Mouse (Mus musculus): ENCODE measurements at regions not wholly inside any gene's neighbourhood (a gene's known extent, or its start where the extent isn't known, plus 50 kb on each side); places are given as distances from the start of the nearest gene placed in this dataset.

GRCm38 (mm10) chr8:90492521-90493225, 144.5 kb upstream of the Tox3 start:
- no peak overlapping the region for H3K4me2 ChIP-seq (ENCODE audit: low read depth)
- no peak for TF ChIP-seq EP300 (IDR thresholded peaks at IDR 0.05; ENCODE audit: low read depth)
- no peak for TF ChIP-seq CTCF (IDR thresholded peaks at IDR 0.05; ENCODE audit: low read depth)
- H3K4me3 ChIP-seq (ENCODE audit: insufficient read depth in 1 of 2, low read depth in 2 of 2, low read length in 2 of 2) = no peak overlapping the region
- ATAC-seq (ENCODE audit: insufficient read depth) = no peak
- DNase-seq (ENCODE audit: low read depth in 3 of 3, low spot score in 3 of 3) = no peak
- 49% methylated on average over 14 of the region's 14 CpGs for WGBS (ENCODE audit: insufficient replicate concordance)
- no peaks in the 10 kb centered on the region for H3K36me3 ChIP-seq (replicated peaks; ENCODE audit: control insufficient read depth, insufficient read depth, low read depth)
- H3K9me3 ChIP-seq (ENCODE audit: control insufficient read depth, low read length) = no peaks in the 10 kb centered on the region
- H3K9ac ChIP-seq (replicated peaks) = no peak overlapping the region
- H3K27me3 ChIP-seq (ENCODE audit: control insufficient read depth, insufficient read depth, low read length) = no peaks in the 10 kb centered on the region
- H3K4me1 ChIP-seq (replicated peaks; ENCODE audit: control insufficient read depth in 2 of 2, insufficient read depth in 2 of 2, low read length in 1 of 2) = no peaks in the 10 kb centered on the region
- no peak overlapping the region for H3K27ac ChIP-seq

GRCm38 (mm10) chr8:90491691-90492090, 143.5 kb upstream of the Tox3 start:
- ATAC-seq (ENCODE audit: insufficient read depth) (no peak), DNase-seq (ENCODE audit: low read depth in 3 of 3, low spot score in 3 of 3) (no peak)
- 45% methylated on average over 7 of the region's 7 CpGs for WGBS (ENCODE audit: insufficient replicate concordance)
- TF ChIP-seq EP300 (IDR thresholded peaks at IDR 0.05; ENCODE audit: low read depth) (no peak), CTCF (IDR thresholded peaks at IDR 0.05; ENCODE audit: low read depth) (no peak)
- Histone ChIP-seq H3K4me2 (ENCODE audit: low read depth) (no peak overlapping the region), H3K4me3 (ENCODE audit: insufficient read depth in 1 of 2, low read depth in 2 of 2, low read length in 2 of 2) (no peak overlapping the region), H3K4me1 (replicated peaks; ENCODE audit: control insufficient read depth in 2 of 2, insufficient read depth in 2 of 2, low read length in 1 of 2) (no peaks in the 10 kb centered on the region), H3K36me3 (replicated peaks; ENCODE audit: control insufficient read depth, insufficient read depth, low read depth) (no peaks in the 10 kb centered on the region), H3K9ac (replicated peaks) (no peak overlapping the region), H3K9me3 (ENCODE audit: control insufficient read depth, low read length) (no peaks in the 10 kb centered on the region), H3K27ac (no peak overlapping the region), H3K27me3 (ENCODE audit: control insufficient read depth, insufficient read depth, low read length) (no peaks in the 10 kb centered on the region)

GRCm38 (mm10) chr8:90490734-90491441, 142.7 kb upstream of the Tox3 start:
- Histone ChIP-seq H3K27me3 (ENCODE audit: control insufficient read depth, insufficient read depth, low read length) (no peaks in the 10 kb centered on the region), H3K27ac (no peak overlapping the region), H3K9me3 (ENCODE audit: control insufficient read depth, low read length) (no peaks in the 10 kb centered on the region), H3K9ac (replicated peaks) (no peak overlapping the region), H3K4me2 (ENCODE audit: low read depth) (no peak overlapping the region), H3K36me3 (replicated peaks; ENCODE audit: control insufficient read depth, insufficient read depth, low read depth) (no peaks in the 10 kb centered on the region), H3K4me3 (ENCODE audit: insufficient read depth in 1 of 2, low read depth in 2 of 2, low read length in 2 of 2) (no peak overlapping the region), H3K4me1 (replicated peaks; ENCODE audit: control insufficient read depth in 2 of 2, insufficient read depth in 2 of 2, low read length in 1 of 2) (no peaks in the 10 kb centered on the region)
- ATAC-seq (ENCODE audit: insufficient read depth) (no peak), DNase-seq (ENCODE audit: low read depth in 3 of 3, low spot score in 3 of 3) (no peak)
- WGBS (ENCODE audit: insufficient replicate concordance) = 57% methylated on average over 16 of the region's 17 CpGs
- TF ChIP-seq CTCF (IDR thresholded peaks at IDR 0.05; ENCODE audit: low read depth) = no peak
- TF ChIP-seq EP300 (IDR thresholded peaks at IDR 0.05; ENCODE audit: low read depth) = no peak

DNA sequence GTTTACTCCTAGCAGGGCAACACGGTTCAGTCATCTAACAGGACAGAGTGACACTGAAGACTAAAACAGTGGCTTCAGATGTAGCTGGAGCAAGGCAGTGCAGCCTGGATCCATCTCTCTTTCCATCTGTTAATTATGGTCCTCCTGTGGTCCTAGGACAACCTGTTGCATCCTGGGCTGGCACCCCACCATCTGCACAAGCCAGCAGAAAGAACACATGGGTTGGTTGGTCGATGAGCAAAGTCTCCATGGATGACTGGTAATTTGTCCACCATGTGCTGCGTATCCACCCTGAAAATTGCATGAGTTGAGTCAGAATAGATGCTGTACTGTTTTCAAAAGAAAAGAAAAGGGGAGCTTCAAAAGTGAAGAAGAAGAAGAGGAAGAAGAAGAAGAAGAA, 138.4 kb upstream of the Tox3 start:
- ATAC-seq (ENCODE audit: insufficient read depth) (no peak), DNase-seq (ENCODE audit: low read depth in 3 of 3, low spot score in 3 of 3) (no peak)
- no peak overlapping the region for H3K4me2 ChIP-seq (ENCODE audit: low read depth)
- H3K27me3 ChIP-seq (ENCODE audit: control insufficient read depth, insufficient read depth, low read length) = no peaks in the 10 kb centered on the region
- no peaks in the 10 kb centered on the region for H3K4me1 ChIP-seq (replicated peaks; ENCODE audit: control insufficient read depth in 2 of 2, insufficient read depth in 2 of 2, low read length in 1 of 2)
- H3K9ac ChIP-seq (replicated peaks) = no peak overlapping the region
- WGBS (ENCODE audit: insufficient replicate concordance) = 37% methylated on average over 3 of the region's 3 CpGs
- H3K4me3 ChIP-seq (ENCODE audit: insufficient read depth in 1 of 2, low read depth in 2 of 2, low read length in 2 of 2) = no peak overlapping the region
- H3K36me3 ChIP-seq (replicated peaks; ENCODE audit: control insufficient read depth, insufficient read depth, low read depth) = no peaks in the 10 kb centered on the region
- no peak overlapping the region for H3K27ac ChIP-seq
- no peaks in the 10 kb centered on the region for H3K9me3 ChIP-seq (ENCODE audit: control insufficient read depth, low read length)
- TF ChIP-seq CTCF (IDR thresholded peaks at IDR 0.05; ENCODE audit: low read depth) (no peak), EP300 (IDR thresholded peaks at IDR 0.05; ENCODE audit: low read depth) (no peak)

DNA sequence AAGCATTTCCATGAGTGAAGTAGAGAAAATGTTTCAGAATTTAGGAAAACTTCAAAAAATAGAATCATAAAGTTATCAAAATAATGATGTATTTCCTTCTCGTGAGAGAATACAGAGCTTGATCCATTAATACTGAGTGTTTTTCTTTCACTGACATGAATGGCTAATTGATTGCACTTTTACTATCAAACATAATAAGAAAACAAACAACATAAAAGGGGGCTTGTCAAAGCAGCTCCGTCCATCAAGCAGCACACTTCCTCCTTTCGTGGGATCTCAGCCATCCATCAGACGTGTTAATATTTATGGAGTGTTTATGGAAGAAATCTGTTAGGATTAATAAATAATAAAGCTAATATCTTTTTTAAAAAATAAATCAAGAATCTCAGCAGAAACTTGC, 130.0 kb upstream of the Tox3 start:
- 53% methylated on average over 4 of the region's 4 CpGs for WGBS (ENCODE audit: insufficient replicate concordance)
- H3K4me3 ChIP-seq (ENCODE audit: insufficient read depth in 1 of 2, low read depth in 2 of 2, low read length in 2 of 2) = no peak overlapping the region
- DNase-seq (ENCODE audit: low read depth in 3 of 3, low spot score in 3 of 3) = no peak
- H3K4me2 ChIP-seq (ENCODE audit: low read depth) = no peak overlapping the region
- no peak for TF ChIP-seq EP300 (IDR thresholded peaks at IDR 0.05; ENCODE audit: low read depth)
- TF ChIP-seq CTCF (IDR thresholded peaks at IDR 0.05; ENCODE audit: low read depth) = no peak
- no peak overlapping the region for H3K27ac ChIP-seq
- ATAC-seq (ENCODE audit: insufficient read depth) = no peak
- H3K4me1 ChIP-seq (replicated peaks; ENCODE audit: control insufficient read depth in 2 of 2, insufficient read depth in 2 of 2, low read length in 1 of 2) = no peaks in the 10 kb centered on the region
- no peaks in the 10 kb centered on the region for H3K9me3 ChIP-seq (ENCODE audit: control insufficient read depth, low read length)
- H3K36me3 ChIP-seq (replicated peaks; ENCODE audit: control insufficient read depth, insufficient read depth, low read depth) = no peaks in the 10 kb centered on the region
- H3K27me3 ChIP-seq (ENCODE audit: control insufficient read depth, insufficient read depth, low read length) = no peaks in the 10 kb centered on the region
- H3K9ac ChIP-seq (replicated peaks) = no peak overlapping the region

Measured in liver, embryonic 14.5 days (tissue).